ENCODE assay signal across 28 mouse cellular contexts in the genomic region with DNA sequence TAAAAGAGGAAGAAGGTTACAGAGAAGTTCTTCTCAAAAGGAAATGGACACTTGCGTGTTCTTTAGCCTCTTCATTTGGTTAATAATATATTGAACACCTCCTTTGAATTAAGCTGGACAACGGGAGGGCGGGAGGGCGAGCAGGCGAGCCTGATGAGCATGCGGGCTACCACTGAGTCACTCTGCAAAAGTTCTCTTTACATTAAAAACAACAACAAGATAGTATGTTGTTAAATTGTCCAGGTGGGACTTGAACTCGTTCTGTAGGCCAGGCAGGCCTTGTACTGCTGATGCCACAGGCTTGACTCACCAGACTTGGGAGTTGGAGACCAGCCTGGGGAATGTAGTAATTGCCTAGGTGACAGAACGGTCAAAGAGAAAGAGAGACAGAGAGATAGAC. TPM values are rescaled to one million over a fixed set of nuclear protein-coding genes. Genes with fewer than 3 reads are reported as not detected.
DNase-seq lines count a peak whose midpoint lies in the region; ATAC-seq and TF ChIP-seq lines count a peak whose summit lies in the region.
"Had no signal": no experiment of that assay in that cellular context is flagged by ENCODE, and none has a peak within 500 bp of the region (broad histone marks: within the 10 kb centered on the region; RNA-seq: fewer than 3 reads in every experiment).

No protein-coding gene starts in this region.

- peak; percentile 16 for DNase-seq in NIH3T3 (ENCODE audit: low read depth)
- DNase-seq in lung, postnatal 14 days: no peak
- no peak for DNase-seq in heart, postnatal 10 days
- no peak for DNase-seq in forebrain, postnatal 0 days
- DNase-seq: adrenal gland, adult 2 months; adrenal gland, postnatal 36 days; cerebellum, adult 8-10 months; cerebellum, postnatal 25 days; gastrocnemius, postnatal 14 days; heart, postnatal 4 days; kidney, adult 11 months; kidney, postnatal 14 days; lung, adult 18-20 months; thymus, postnatal 25 days had no signal

- H3K9me3 ChIP-seq in liver, embryonic 15.5 days (replicated peaks): no peaks in the 10 kb centered on the region
- no peaks in the 10 kb centered on the region for H3K9me3 ChIP-seq in liver, embryonic 12.5 days (replicated peaks)
- H3K9me3 ChIP-seq in E14TG2a.4 (ENCODE audit: low read length): no peaks in the 10 kb centered on the region
- H3K9me3 ChIP-seq in forebrain, postnatal 0 days (ENCODE audit: low read length): no peaks in the 10 kb centered on the region
- H3K9me3 ChIP-seq: embryonic facial prominence, embryonic 10.5 days; embryonic facial prominence, embryonic 15.5 days; forebrain, embryonic 12.5 days; hindbrain, embryonic 13.5 days; neural tube, embryonic 12.5 days had no signal

- no peak overlapping the region for H3K4me3 ChIP-seq in liver, embryonic 15.5 days (replicated peaks)
- H3K4me3 ChIP-seq in liver, embryonic 12.5 days: no peak overlapping the region
- H3K4me3 ChIP-seq in E14TG2a.4 (replicated peaks; ENCODE audit: low read length) (peak overlapping the region; percentile 60), macrophage (ENCODE audit: inconsistent target) (peak overlapping the region; percentile 14; the same call in 1 of the 2 replicates)
- no peak overlapping the region for H3K4me3 ChIP-seq in forebrain, postnatal 0 days (ENCODE audit: low read depth, low read length)
- H3K4me3 ChIP-seq: embryonic facial prominence, embryonic 10.5 days; embryonic facial prominence, embryonic 15.5 days; forebrain, embryonic 12.5 days; hindbrain, embryonic 13.5 days; left cerebral cortex, adult 2 months; myocyte; neural tube, embryonic 12.5 days had no signal

- H3K27ac ChIP-seq in liver, embryonic 15.5 days (replicated peaks): peak overlapping the region; percentile 53
- H3K27ac ChIP-seq in liver, embryonic 12.5 days: no peak overlapping the region
- peak overlapping the region; percentile 90 for H3K27ac ChIP-seq in macrophage
- H3K27ac ChIP-seq in forebrain, postnatal 0 days (ENCODE audit: low read depth, low read length): no peak overlapping the region
- H3K27ac ChIP-seq: embryonic facial prominence, embryonic 10.5 days; forebrain, embryonic 12.5 days; hindbrain, embryonic 13.5 days; left cerebral cortex, adult 2 months had no signal

- TF ChIP-seq CTCF in E14TG2a.4 (conservative IDR thresholded peaks at IDR 0.05; ENCODE audit: low read length): no peak
- TF ChIP-seq CTCF in forebrain, postnatal 0 days (IDR thresholded peaks at IDR 0.05; ENCODE audit: low read depth): no peak

- 74% methylated on average over 8 of the region's 8 CpGs for WGBS in liver, embryonic 15.5 days (ENCODE audit: insufficient replicate concordance)
- 75% methylated on average over 8 of the region's 8 CpGs for WGBS in liver, embryonic 12.5 days (ENCODE audit: insufficient replicate concordance)
- WGBS in macrophage (ENCODE audit: missing documents): 60% methylated on average over 8 of the region's 8 CpGs
- WGBS in forebrain, postnatal 0 days: 88% methylated on average over 8 of the region's 8 CpGs

- H3K9ac ChIP-seq in liver, embryonic 15.5 days: no peak overlapping the region
- H3K9ac ChIP-seq in liver, embryonic 12.5 days: no peak overlapping the region
- H3K9ac ChIP-seq in forebrain, postnatal 0 days: no peak overlapping the region
- H3K9ac ChIP-seq: embryonic facial prominence, embryonic 15.5 days; forebrain, embryonic 12.5 days; hindbrain, embryonic 13.5 days; neural tube, embryonic 12.5 days had no signal

- H3K36me3 ChIP-seq in liver, embryonic 15.5 days (replicated peaks): peaks cover 8% of the 10 kb centered on the region; the same call in 1 of the 2 replicates
- H3K36me3 ChIP-seq in liver, embryonic 12.5 days: peaks cover 36% of the 10 kb centered on the region
- H3K36me3 ChIP-seq in E14TG2a.4 (ENCODE audit: insufficient read depth, low read length) (peaks cover 6% of the 10 kb centered on the region), macrophage (ENCODE audit: inconsistent target) (no peaks in the 10 kb centered on the region)
- no peaks in the 10 kb centered on the region for H3K36me3 ChIP-seq in forebrain, postnatal 0 days (ENCODE audit: insufficient read depth)
- H3K36me3 ChIP-seq: embryonic facial prominence, embryonic 15.5 days; forebrain, embryonic 12.5 days had no signal

- H3K4me1 ChIP-seq in liver, embryonic 15.5 days (replicated peaks): peaks cover 53% of the 10 kb centered on the region
- peaks cover 50% of the 10 kb centered on the region for H3K4me1 ChIP-seq in liver, embryonic 12.5 days
- peaks cover 61% of the 10 kb centered on the region for H3K4me1 ChIP-seq in E14TG2a.4 (replicated peaks; ENCODE audit: low read depth, low read length)
- H3K4me1 ChIP-seq in forebrain, postnatal 0 days (ENCODE audit: insufficient read depth): peaks cover 11% of the 10 kb centered on the region

- no peak for ATAC-seq in liver, embryonic 15.5 days (ENCODE audit: insufficient read depth)
- ATAC-seq in liver, embryonic 12.5 days: no peak
- ATAC-seq in forebrain, postnatal 0 days: no peak
- ATAC-seq: lung, postnatal 0 days had no signal

- H3K27me3 ChIP-seq in liver, embryonic 15.5 days: no peaks in the 10 kb centered on the region
- no peaks in the 10 kb centered on the region for H3K27me3 ChIP-seq in liver, embryonic 12.5 days (replicated peaks)
- no peaks in the 10 kb centered on the region for H3K27me3 ChIP-seq in E14TG2a.4 (ENCODE audit: insufficient read depth, low read length)
- H3K27me3 ChIP-seq in forebrain, postnatal 0 days (ENCODE audit: insufficient read depth, low read length): no peaks in the 10 kb centered on the region
- H3K27me3 ChIP-seq: embryonic facial prominence, embryonic 15.5 days; forebrain, embryonic 12.5 days; hindbrain, embryonic 13.5 days; neural tube, embryonic 12.5 days had no signal

- intact Hi-C loops in heart, postnatal 10 days (cut with DNase I): no loop called here

- no peak overlapping the region for H3K4me2 ChIP-seq in liver, embryonic 15.5 days
- H3K4me2 ChIP-seq in liver, embryonic 12.5 days: no peak overlapping the region
- H3K4me2 ChIP-seq in forebrain, postnatal 0 days (ENCODE audit: low read depth): no peak overlapping the region
- H3K4me2 ChIP-seq: embryonic facial prominence, embryonic 15.5 days; forebrain, embryonic 12.5 days; heart, embryonic 11.5 days; hindbrain, embryonic 13.5 days; midbrain, embryonic 11.5 days; neural tube, embryonic 12.5 days had no signal

- peaks cover 91% of the 10 kb centered on the region for H3K79me2 ChIP-seq in macrophage (ENCODE audit: inconsistent target)

RNA-seq across cellular contexts. Expression of gene Rab3gap2, which starts 4.8 kb away (rescaled TPM):
- 11.6 and 13.0 TPM in 2 replicates for polyA plus RNA-seq in liver, embryonic 15.5 days (2015; fragmentation: Nextera tagmentation; extraction: Ambion mirVana)
- 18.4 and 19.3 TPM in 2 replicates for polyA plus RNA-seq in liver, embryonic 12.5 days (2016; fragmentation: Nextera tagmentation; extraction: Ambion mirVana)
- 100 to 1,000 TPM in 25 of 26 experiments, 10 to 100 TPM in 1; 78.3 to 649 (median 315) TPM for total RNA-seq in macrophage (2018; cell fraction: chromatin; rRNA removed)
- 10 to 100 TPM; 44.8 to 85.2 (median 66.4) TPM for total RNA-seq in macrophage (2018; cell fraction: cytosol; rRNA removed)
- 100 to 1,000 TPM in 25 of 26 experiments, 10 to 100 TPM in 1; 91.8 to 346 (median 183) TPM for total RNA-seq in macrophage (2018; cell fraction: nucleus; rRNA removed)
- polyA plus RNA-seq in macrophage (2018): 38.2 to 47.1 TPM (median 46.8 TPM) in 3 replicates
- 10 to 100 TPM; 25.5 TPM for total RNA-seq in heart, postnatal 10 days (2021)
- total RNA-seq in forebrain, postnatal 0 days (2014; rRNA removed): 30.2 and 37.3 TPM in 2 replicates
- polyA plus RNA-seq in forebrain, postnatal 0 days (2015; fragmentation: Nextera tagmentation; extraction: Ambion mirVana): 13.3 and 19.5 TPM in 2 replicates

Comparison
In these comparisons a context has a peak if more than half of its experiments do, and no peak if none do; other contexts are left out.
1. H3K27ac ChIP-seq: peak in liver, embryonic 15.5 days (single experiment) and macrophage (single experiment); none in liver, embryonic 12.5 days (single experiment) and forebrain, postnatal 0 days (single experiment).
2. H3K4me3 ChIP-seq: peak in E14TG2a.4 (single experiment) and macrophage (single experiment); none in liver, embryonic 15.5 days (single experiment), liver, embryonic 12.5 days (single experiment) and forebrain, postnatal 0 days (single experiment).